Mouse (Mus musculus): ENCODE results near the gene Cryba1.

The Cryba1 gene

GRCm38 (mm10) chr11:77719055-77719454 lies 6.0 kb downstream of the Cryba1 start:
- no peak for DNase-seq (ENCODE audit: low spot score)

- DNase-seq (ENCODE audit: low spot score), result no peak
These were observed 11.3 kb downstream of the Cryba1 start for GRCm38 (mm10) chr11:77713736-77714135.

DNA sequence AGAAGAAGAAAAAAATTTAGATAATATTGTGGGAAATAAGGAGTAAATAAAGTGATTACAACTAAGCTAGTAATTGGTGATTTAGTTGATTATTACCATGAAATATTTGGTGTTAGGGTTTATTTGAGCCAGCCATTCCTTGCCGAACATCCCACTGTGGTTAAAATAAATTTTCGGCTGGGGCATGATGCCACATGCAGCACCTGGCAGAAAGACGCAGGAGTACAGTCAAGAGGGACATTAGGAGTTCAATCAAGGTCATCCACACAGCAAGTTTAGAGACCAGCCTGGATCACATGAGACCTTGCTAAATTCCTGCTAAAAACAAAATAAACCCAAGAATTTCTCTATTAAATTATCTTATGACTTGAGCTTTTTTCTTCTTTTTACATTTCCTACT lies 16.0 kb downstream of the Cryba1 start:
- DNase-seq (ENCODE audit: low spot score), result no peak

- DNase-seq (ENCODE audit: low spot score), result no peak
These were observed 19.2 kb downstream of the Cryba1 start for GRCm38 (mm10) chr11:77705920-77706319.

- no peak for DNase-seq (ENCODE audit: low spot score)
These were observed 27.9 kb downstream of the Cryba1 start for GRCm38 (mm10) chr11:77697232-77697631.

DNA sequence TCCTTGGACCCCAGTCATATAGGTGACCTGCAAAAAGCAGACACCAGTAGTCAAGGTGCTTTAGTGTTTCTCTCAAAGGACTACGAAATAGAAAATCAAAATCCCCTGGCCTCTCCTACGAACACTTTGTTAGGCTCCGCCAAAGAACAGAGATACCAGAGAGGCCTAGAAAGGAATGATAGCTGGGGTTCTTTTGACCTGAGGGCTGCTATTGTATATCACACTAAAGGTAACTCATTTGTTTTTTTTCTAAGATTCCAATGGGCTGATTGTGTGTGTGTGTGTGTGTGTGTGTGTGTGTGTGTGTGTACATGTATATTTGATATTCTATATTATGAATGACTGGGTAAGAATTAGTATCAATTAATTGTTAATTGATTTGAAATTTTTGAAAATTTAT lies 32.1 kb downstream of the Cryba1 start:
- DNase-seq (ENCODE audit: low spot score), result no peak

DNA sequence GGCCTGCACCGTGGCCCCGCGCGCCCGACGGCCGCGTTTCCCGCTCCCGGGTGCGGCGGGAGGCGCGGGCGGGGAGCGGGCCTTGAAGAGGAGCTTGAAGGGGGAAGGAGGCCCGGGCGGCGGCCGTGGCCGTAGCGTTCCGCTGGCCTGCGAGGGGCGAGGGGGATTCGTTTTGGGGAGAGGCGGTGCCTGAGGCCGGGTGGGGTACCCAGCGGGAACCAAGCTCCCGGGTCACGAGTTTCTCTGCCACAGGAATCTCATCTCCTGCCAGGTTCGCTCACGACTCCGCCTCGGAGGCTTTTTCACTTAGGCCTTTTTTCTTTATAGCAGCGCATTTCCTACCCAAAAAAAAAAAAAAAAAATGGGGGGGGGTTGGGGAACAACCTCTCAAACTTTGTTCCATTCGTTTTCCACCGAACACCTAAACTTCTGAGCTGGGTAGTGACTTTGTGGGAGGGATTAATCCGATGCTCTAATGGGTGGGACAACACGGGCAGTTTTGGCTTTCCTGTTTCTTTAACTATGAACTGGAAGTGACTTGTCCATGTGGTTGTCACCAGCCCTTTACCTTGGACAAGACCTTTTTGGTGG lies 37.4 kb downstream of the Cryba1 start:
- DNase-seq (ENCODE audit: low spot score), result peak; percentile 39

- peak; percentile 68 for DNase-seq (ENCODE audit: low spot score)
These were observed 38.1 kb downstream of the Cryba1 start for GRCm38 (mm10) chr11:77686841-77687540.

GRCm38 (mm10) chr11:77686346-77686840 lies 38.7 kb downstream of the Cryba1 start:
- peak; percentile 35 for DNase-seq (ENCODE audit: low spot score)

DNA sequence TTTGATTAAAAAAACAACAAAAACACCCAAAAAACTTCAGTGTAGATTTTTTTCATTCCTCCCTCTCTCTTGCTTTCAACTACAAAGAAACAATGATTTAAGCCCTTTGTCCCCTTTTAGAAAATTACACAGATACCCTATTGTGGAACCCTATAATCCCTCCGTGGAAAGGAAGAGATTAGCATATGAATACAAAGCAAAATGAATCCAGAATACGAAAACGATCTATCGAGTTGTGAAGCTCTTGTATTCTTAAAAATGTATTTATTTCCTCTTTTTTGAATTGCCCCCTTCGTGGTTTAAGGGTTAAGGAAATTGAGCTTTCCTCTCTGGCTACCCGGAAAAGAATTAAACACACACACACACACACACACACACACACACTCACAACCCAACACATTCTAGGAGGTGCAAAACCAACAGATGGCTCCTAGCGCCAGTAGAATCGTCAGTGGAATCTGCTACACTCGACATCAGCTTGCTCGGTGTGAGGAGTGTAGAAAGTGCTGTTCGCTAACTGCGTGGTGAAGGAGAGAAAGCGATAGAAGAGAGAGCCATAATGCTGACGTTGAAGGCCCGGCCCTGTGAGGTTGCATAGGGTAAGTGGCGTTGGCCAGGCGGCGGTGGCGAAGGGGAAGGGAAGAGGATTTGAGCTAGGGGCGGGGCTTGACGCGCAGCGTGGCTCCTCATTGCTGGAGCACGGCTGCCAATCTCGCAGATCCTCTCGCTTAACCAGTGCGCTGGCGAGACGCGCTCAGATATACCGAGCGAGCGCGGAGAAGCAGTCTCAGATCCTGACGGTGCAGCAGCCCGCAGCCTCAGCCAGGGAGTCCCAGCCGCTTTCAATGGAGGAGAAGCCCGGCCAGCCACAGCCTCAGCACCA lies 39.5 kb downstream of the Cryba1 start, which contains the start of gene Nufip2:
Nufip2 (plus strand) TSS at position 773 of the 883 bp plus-strand sequence.
- peak; percentile 99 for DNase-seq (ENCODE audit: low spot score)

GRCm38 (mm10) chr11:77684896-77685295 lies 40.2 kb downstream of the Cryba1 start:
- no peak for DNase-seq (ENCODE audit: low spot score)

- DNase-seq (ENCODE audit: low spot score), result no peak
These were observed 45.1 kb downstream of the Cryba1 start for GRCm38 (mm10) chr11:77680018-77680417.

DNA sequence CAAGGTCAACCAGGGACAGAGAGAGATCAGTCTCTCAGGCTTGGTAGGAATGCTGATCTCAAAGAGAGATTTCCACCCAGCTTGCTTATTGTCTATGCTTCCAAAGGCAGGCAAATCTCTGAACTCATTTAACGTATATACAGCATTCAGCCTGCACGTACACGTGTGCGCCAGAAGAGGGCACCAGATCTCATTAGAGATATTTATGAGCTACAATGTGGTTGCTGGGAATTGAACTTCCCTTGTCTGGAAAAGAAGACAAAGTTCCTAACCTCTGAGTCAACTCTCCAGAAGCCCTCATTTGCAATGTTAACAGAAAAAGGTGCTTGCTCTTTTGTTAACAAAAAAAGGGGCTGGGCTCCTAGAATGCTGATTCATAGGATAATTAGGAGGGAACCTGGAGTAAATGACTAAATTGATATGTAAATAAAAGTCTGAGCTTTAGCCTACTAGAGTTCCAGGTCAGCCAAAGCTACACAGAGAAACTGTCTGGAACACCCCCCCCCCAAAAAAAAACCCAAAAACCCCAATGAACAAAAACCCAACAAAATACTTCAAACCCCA lies 51.6 kb downstream of the Cryba1 start:
- DNase-seq (ENCODE audit: low spot score), result no peak

DNA sequence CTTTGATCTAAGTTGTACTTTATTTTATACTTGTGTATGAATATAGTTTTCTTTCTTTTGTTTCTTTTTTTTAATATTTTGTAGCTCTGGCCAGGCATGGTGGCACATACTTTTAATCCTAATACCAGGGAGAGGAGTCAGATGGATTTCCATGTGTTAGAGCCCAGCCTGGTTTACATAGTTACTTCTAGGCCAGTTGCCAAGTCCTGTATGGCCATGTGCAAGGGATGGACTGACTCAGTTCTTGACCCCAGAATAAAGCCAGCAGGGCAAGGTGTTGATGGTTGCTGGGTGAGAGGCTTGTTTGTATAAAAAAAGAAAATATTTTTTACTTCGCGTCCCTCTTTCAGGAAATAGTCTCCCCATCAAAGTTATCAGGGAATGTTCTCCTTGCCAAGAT lies 52.3 kb downstream of the Cryba1 start:
- DNase-seq (ENCODE audit: low spot score), result no peak

Data from urinary bladder, postnatal 14 days (tissue).